Mouse (Mus musculus): Measurements from ENCODE around the gene Tbl3. TPM values are rescaled to one million over a fixed set of nuclear protein-coding genes. Genes with fewer than 3 reads are reported as not detected.

Tbl3 gene
- total RNA-seq (2021): 10 to 100 TPM; 15.1 to 16.1 TPM
- long read RNA-seq, experiment 1, full-length matches to known transcripts: 10 of 13 reads
- long read RNA-seq, experiment 1, partial matches to known transcripts: 1 of 13 reads
- long read RNA-seq, experiment 1, other reads (novel, unspliced or antisense): 2 of 13 reads
- long read RNA-seq, experiment 2, full-length matches to known transcripts: 13 of 16 reads
- long read RNA-seq, experiment 2, partial matches to known transcripts: 1 of 16 reads
- long read RNA-seq, experiment 2, other reads (novel, unspliced or antisense): 2 of 16 reads

DNA sequence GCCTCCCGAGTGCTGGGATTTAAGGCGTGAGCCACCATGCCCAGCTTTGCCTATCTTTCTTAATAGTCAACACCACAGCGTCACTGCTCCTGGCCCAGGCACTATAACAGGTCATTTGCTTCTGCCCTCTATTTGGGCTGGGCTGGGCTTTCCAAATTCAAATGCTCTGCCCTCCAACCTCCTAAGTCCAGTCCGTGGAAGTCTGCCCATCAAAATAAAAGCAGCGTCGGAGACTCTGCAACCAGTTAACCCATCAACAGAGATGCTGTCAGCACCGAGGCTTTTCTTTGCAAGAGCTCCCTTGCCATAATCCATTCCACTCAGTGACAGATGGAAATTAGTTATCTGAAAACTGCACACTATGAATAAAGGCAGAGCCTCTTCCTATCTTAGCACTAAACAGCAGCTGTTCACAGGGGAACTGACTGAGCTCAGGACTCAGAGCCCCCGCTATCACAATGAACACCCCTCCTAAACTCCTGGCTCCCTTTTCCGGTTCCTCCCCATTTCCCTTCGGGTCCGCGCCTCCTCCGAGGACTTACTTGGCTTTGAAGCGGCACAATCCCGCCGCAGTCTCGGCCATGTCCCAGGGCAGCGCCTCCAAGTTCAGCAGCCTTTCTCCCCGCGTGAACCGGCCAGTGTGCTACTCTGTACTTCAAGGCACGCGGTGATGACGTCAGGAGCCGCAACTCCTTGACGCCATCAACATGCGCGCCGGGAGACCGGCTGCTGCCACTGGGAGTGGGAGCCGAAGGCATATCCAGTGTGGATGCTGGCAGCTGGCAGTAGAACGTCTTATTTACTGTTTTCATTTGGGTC lies at the start of gene Tbl3:
Tbl3 (minus strand) TSS at position 679 of the 819 bp plus-strand sequence.
- intact Hi-C loops (cut with DNase I): no loop called here
- DNase-seq: peak; percentile 85 to 90

- intact Hi-C loops (cut with DNase I): no loop called here
- DNase-seq: no peak
Observed at GRCm38 (mm10) chr17:24752415-24753394, 45.2 kb upstream of the Tbl3 start, which contains the start of gene Hs3st6. Hs3st6 (plus strand) TSS chr17:24752988.

DNA sequence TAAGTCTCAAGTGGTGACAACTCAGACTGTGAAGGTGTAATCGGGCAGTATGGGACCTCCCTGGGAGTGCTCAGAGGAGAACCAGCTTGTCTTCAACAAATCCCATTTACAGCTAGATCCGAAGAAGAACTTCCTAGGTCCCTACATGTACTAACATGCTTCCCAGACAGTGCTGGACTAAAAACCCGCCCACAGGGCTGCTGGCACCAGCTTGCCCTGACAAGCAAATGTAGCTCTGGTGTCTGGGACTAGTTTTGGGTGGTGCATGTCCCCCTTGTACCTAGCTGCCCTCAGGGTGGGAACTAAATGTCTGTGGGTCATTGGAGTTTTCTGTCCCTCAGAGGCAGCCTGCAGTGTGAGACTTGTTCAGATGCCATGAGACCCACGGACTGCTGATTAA lies 44.1 kb upstream of the Tbl3 start:
- intact Hi-C loops (cut with DNase I): no loop called here
- no peak for DNase-seq

DNA sequence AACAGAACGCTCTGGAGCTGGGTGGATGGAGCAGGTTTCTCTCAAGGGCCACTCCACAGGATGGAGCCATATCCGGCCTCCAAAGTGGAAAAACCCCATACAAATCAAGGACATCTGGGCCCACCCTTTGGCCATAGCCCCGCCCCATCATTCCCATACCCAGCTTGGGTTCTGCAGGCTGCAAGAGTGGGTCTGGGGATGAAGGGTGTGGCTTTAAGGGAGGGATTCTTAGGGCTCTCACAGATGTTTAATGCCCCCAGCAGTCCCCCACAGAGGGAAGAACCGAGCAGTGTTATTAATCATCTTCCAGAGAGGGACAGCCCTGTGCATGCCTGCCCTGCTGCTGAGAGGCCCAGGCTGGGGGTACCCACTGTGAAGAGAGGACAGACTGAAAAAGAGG lies 39.5 kb upstream of the Tbl3 start:
- intact Hi-C loops (cut with DNase I): loop anchor here (2.0 to 5.0 kb wide), 2 partner anchors 72 to 135 kb away; no protein-coding TSS in a partner anchor

GRCm38 (mm10) chr17:24745526-24746497 lies 38.4 kb upstream of the Tbl3 start:
- peak; percentile 55 to 80 for DNase-seq
- intact Hi-C loops (cut with DNase I): loop anchor here (2.0 to 5.0 kb wide), 2 partner anchors 73 to 136 kb away; no protein-coding TSS in a partner anchor

More for the DNA sequence above, 39.5 kb upstream of the Tbl3 start:
- DNase-seq: no peak

GRCm38 (mm10) chr17:24744381-24744780 lies 36.9 kb upstream of the Tbl3 start:
- intact Hi-C loops (cut with DNase I): loop anchor here (5.0 kb wide), 1 partner anchor 158 kb away; no protein-coding TSS in a partner anchor
- no peak for DNase-seq

- intact Hi-C loops (cut with DNase I): loop anchor here (5.0 kb wide), 1 partner anchor 158 kb away; no protein-coding TSS in a partner anchor
- DNase-seq: no peak
Observed at GRCm38 (mm10) chr17:24743896-24744295, 36.4 kb upstream of the Tbl3 start.

GRCm38 (mm10) chr17:24742307-24742706 lies 34.8 kb upstream of the Tbl3 start:
- DNase-seq: no peak
- intact Hi-C loops (cut with DNase I): loop anchor here (5.0 kb wide), 1 partner anchor 160 kb away; no protein-coding TSS in a partner anchor

DNA sequence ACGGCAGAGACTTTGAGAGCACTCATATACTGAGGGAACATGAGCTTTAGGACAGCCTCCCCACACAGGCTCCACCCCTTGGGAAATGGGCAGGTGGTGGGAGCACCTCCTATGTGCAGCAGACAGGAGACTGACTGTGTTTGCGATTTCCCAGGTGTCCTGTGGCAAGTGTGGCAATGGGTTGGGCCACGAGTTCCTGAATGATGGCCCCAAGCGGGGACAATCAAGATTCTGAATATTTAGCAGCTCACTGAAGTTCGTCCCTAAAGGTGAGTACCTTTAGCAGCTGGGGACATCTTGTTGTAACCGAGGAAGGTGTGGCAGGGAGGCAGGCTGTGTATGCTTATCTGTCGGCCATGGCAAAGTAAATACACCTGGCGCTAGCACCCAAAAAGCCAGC lies 32.5 kb upstream of the Tbl3 start:
- intact Hi-C loops (cut with DNase I): loop anchor here (5.0 kb wide), 1 partner anchor 162 kb away; no protein-coding TSS in a partner anchor
- DNase-seq: no peak

DNA sequence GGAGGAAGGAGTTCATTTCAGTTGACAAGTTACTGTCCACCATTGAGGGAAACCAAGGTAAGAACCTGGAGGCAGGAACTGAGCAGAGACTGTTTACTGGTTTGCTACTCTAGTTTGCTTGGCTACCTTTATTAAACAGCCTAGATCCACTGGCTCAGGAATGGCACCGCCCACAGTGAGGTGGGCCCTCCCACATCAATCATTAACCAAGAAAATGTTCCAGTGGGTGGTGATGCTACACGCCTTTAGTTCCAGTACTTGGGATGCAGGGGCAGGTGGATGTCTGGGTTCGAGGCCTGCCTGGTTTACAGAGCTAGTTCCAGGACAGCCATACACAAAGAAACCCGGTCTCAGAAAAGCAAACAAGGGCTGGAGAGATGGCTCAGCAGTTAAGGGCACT lies 30.8 kb upstream of the Tbl3 start:
- no peak for DNase-seq
- intact Hi-C loops (cut with DNase I): no loop called here

GRCm38 (mm10) chr17:24737135-24737810 lies 29.8 kb upstream of the Tbl3 start:
- DNase-seq: no peak
- intact Hi-C loops (cut with DNase I): no loop called here

GRCm38 (mm10) chr17:24736330-24737051 lies 29.0 kb upstream of the Tbl3 start, which contains the start of gene Msrb1:
Msrb1 (plus strand) TSS chr17:24736642.
- intact Hi-C loops (cut with DNase I): no loop called here

GRCm38 (mm10) chr17:24735446-24735845 lies 28.0 kb upstream of the Tbl3 start:
- no peak for DNase-seq
- intact Hi-C loops (cut with DNase I): no loop called here

More at GRCm38 (mm10) chr17:24736330-24737051, 29.0 kb upstream of the Tbl3 start, which contains the start of gene Msrb1:
- DNase-seq: peak; percentile 89 to 97

- no peak for DNase-seq
- intact Hi-C loops (cut with DNase I): no loop called here
Observed at GRCm38 (mm10) chr17:24734513-24734912, 27.1 kb upstream of the Tbl3 start.

DNA sequence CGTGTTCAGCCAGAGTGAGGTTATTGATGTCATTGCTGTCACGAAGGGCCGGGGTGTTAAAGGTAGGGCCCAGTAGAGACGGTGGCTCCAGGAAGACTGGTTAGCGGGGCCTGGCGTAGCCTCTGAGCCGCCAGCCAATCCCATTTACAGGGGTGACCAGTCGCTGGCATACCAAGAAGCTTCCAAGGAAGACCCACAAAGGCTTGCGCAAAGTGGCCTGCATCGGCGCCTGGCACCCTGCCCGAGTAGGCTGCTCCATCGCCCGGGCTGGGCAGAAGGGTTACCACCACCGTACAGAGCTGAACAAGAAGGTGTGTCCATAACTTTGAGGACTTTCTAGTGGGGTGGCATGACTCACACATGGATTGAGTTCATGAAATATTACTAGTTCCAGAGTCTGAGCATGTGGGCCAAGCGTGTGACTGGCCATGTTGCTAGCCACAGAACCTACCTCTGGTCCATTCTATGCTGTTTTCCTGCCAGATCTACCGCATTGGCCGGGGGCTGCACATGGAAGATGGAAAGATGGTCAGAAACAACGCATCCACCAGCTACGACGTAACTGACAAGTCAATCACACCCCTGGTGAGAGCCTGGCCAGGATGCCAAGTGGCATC lies 26.1 kb upstream of the Tbl3 start:
- intact Hi-C loops (cut with DNase I): no loop called here
- DNase-seq: no peak

DNA sequence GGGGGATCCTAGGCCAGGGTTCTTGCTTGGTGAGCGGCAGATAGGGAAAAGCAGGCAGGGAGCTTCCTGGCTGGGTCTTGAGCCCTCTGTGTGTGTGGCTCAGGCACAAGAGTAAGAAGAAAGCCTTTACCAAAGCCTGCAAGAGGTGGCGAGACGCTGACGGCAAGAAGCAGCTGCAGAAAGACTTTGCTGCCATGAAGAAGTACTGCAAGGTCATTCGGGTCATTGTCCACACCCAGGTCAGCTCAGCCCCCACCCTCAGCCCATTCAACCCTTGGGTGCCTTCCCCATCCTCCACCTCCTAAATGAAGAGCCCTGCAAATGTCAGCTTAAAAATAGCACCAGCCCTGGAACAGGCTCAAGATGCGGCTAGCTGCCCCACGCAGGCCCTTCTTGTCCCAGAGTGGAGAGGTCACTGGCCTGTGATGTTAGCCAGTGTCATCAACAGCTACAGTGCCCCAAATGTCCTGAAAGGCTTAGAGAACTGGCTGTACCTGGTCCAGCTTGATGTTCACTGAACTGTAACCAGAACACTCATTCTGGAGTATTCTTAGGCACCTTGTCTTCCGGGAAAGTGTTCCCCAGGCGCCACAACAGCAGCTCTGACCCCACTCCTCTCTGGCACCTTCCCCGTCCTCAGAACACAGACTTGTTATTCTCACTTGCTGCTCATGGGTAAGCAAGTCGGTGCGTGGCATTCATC lies 24.9 kb upstream of the Tbl3 start:
- intact Hi-C loops (cut with DNase I): no loop called here
- DNase-seq: peak; percentile 49 to 71
